Mouse (Mus musculus) olfactory bulb, adult 2 months (tissue): ENCODE measurements around the gene Evc2.

ENCODE experiments used
- CTCF ChIP-seq: fragments of 200-500 bp; IDR thresholded peaks from 2 replicates; pipeline ENCODE4 v1.5.1; 2012; ENCODE audit warnings: low read depth, mild to moderate bottlenecking, low read length, moderate library complexity; ENCODE audit not compliant: insufficient read depth
- POLR2A ChIP-seq: fragments of 200-500 bp; IDR thresholded peaks from 2 replicates; pipeline ENCODE4 v1.6.1; 2012; ENCODE audit warnings: mild to moderate bottlenecking, low read depth, low read length, moderate library complexity; ENCODE audit not compliant: insufficient read depth

DNA sequence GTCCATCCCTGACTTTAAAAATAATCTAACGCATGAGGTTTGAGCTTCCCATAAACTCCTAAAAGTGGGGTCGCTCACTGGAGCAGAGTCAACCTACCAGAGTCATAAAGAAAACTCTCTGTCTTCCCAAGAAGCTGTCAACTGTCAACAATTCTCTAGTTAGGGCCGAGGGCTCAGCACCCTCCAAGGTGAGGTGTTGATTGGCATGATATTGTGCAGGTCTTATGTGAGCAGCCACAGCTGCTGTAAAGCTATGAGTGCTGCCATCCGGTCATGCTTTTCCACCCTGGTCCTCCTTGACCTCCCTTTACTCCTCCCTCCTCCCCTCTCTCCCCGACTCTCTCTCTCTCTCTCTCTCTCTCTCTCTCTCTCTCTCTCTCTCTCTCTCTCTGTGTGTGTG lies 24.3 kb downstream of the Evc2 start:
- TF ChIP-seq CTCF, result no peak
- TF ChIP-seq POLR2A, result no peak
